Mouse (Mus musculus) mature B cell (primary cell): ENCODE measurements around the gene Tmem108.

Experiments used
- in situ Hi-C: fragments of 300-500 bp; cut with MboI; formaldehyde crosslinking; loops from 2 replicates; pipeline ENCODE4 v1.14.3; 2019

Tmem108 gene

GRCm38 (mm10) chr9:103548606-103549005, 213.0 kb downstream of the Tmem108 start:
- in situ Hi-C loops: no loop called here

GRCm38 (mm10) chr9:103546695-103547645, 214.7 kb downstream of the Tmem108 start:
- in situ Hi-C loops: no loop called here

GRCm38 (mm10) chr9:103545729-103546128, 215.9 kb downstream of the Tmem108 start:
- in situ Hi-C loops: no loop called here

- in situ Hi-C loops: no loop called here
These were observed 216.4 kb downstream of the Tmem108 start for GRCm38 (mm10) chr9:103545271-103545670.

GRCm38 (mm10) chr9:103544599-103544998, 217.0 kb downstream of the Tmem108 start:
- in situ Hi-C loops: no loop called here

- in situ Hi-C loops: no loop called here
These were observed 221.1 kb downstream of the Tmem108 start for GRCm38 (mm10) chr9:103540518-103540917.

GRCm38 (mm10) chr9:103538047-103538816, 223.4 kb downstream of the Tmem108 start:
- in situ Hi-C loops: no loop called here

- in situ Hi-C loops: no loop called here
These were observed 225.5 kb downstream of the Tmem108 start for GRCm38 (mm10) chr9:103536059-103536634.

- in situ Hi-C loops: no loop called here
These were observed 236.5 kb downstream of the Tmem108 start for GRCm38 (mm10) chr9:103525041-103525537.

- in situ Hi-C loops: no loop called here
These were observed 237.0 kb downstream of the Tmem108 start for GRCm38 (mm10) chr9:103524600-103524999.

GRCm38 (mm10) chr9:103523742-103524403, 237.8 kb downstream of the Tmem108 start:
- in situ Hi-C loops: no loop called here

- in situ Hi-C loops: no loop called here
These were observed 238.6 kb downstream of the Tmem108 start for GRCm38 (mm10) chr9:103523008-103523407.

GRCm38 (mm10) chr9:103513884-103514283, 247.8 kb downstream of the Tmem108 start:
- in situ Hi-C loops: no loop called here

- in situ Hi-C loops: no loop called here
These were observed 249.4 kb downstream of the Tmem108 start for GRCm38 (mm10) chr9:103512257-103512656.

- in situ Hi-C loops: no loop called here
These were observed 254.6 kb downstream of the Tmem108 start for GRCm38 (mm10) chr9:103506968-103507584.

GRCm38 (mm10) chr9:103505067-103505466, 256.6 kb downstream of the Tmem108 start:
- in situ Hi-C loops: no loop called here

GRCm38 (mm10) chr9:103504646-103505045, 257.0 kb downstream of the Tmem108 start:
- in situ Hi-C loops: no loop called here

GRCm38 (mm10) chr9:103503586-103504298, 257.9 kb downstream of the Tmem108 start:
- in situ Hi-C loops: no loop called here

- in situ Hi-C loops: no loop called here
These were observed 259.0 kb downstream of the Tmem108 start for GRCm38 (mm10) chr9:103502655-103503054.

GRCm38 (mm10) chr9:103501861-103502364, 259.7 kb downstream of the Tmem108 start:
- in situ Hi-C loops: no loop called here
